Mouse (Mus musculus) embryonic facial prominence, embryonic 10.5 days (tissue): ENCODE data around the gene Cst3. TPM values are rescaled to one million over a fixed set of nuclear protein-coding genes. Genes with fewer than 3 reads are reported as not detected.
A peak's percentile ranks its signal among the peaks of the same experiment; 100 is the strongest.

Experiments used
- DNase-seq: peaks from one replicate; pipeline ENCODE4 v3.0.0-alpha.2; 2017; ENCODE audit warnings: low spot score
- H3K27ac ChIP-seq: fragments of 300-500 bp; sonication (generic); replicated peaks from 2 replicates; pipeline ENCODE4 v1.5.1; 2016; ENCODE audit warnings: mild to moderate bottlenecking
- H3K27me3 ChIP-seq: fragments of 300-500 bp; sonication (generic); replicated peaks from 2 replicates; pipeline ENCODE4 v1.6.1; 2016; ENCODE audit warnings: low read depth, mild to moderate bottlenecking; ENCODE audit not compliant: poor library complexity, severe bottlenecking
- H3K36me3 ChIP-seq: fragments of 300-500 bp; sonication (generic); replicated peaks from 2 replicates; pipeline ENCODE4 v1.6.1; 2016; ENCODE audit warnings: mild to moderate bottlenecking, moderate library complexity
- H3K4me1 ChIP-seq: fragments of 300-500 bp; sonication (generic); 2 replicates; pipeline ENCODE4 v1.6.1; 2016
- H3K4me3 ChIP-seq: fragments of 300-500 bp; sonication (generic); 2 replicates; pipeline ENCODE4 v1.5.1; 2016; ENCODE audit warnings: mild to moderate bottlenecking, moderate library complexity
- H3K9me3 ChIP-seq: fragments of 300-500 bp; sonication (generic); 2 replicates; pipeline ENCODE4 v1.6.1; 2016; ENCODE audit warnings: mild to moderate bottlenecking
- WGBS: fragments of 180-500 bp; shearing (Covaris S2); methylation state at CpG from one replicate; pipeline ENCODE4 v1.1.7; 2016; 5-methylcytosine and 5-hydroxymethylcytosine counted together
- polyA plus RNA-seq: library from polyadenylated mRNA; unstranded; fragments of >200 nt; fragmentation: Nextera tagmentation; extraction: Ambion mirVana; gene quantifications from 2 replicates; pipeline ENCODE4 v1.2.1, GENCODE M21; 2016

Cst3 gene
- 261 and 265 TPM in 2 replicates for polyA plus RNA-seq

DNA sequence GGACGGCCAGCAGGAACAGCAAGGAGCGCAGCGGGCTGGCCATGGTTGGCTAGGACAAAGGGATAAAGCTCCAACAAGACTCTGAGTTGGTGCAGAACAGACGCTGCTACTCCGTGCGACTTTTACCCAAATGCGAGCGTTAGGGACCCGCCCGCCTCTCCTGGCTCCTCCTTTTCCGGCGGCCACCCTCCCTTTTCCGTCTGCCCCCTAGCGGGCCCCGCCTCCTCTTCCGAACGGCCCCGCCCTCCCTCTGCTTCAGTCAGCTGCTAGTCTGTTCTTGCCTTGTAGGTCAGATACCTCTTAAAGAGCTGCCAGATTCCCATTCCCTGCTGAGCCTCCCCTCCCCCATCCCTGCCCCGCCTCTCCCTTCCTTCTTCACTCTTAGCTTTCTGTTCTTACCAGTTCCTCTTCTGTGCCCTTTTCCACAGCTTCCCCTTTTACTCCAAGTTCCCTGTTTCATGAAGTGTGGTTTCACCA, at the start of gene Cst3:
Gene Cst3, minus strand, starts transcription at position 358 of the 477 bp plus-strand sequence.
- no peaks in the 10 kb centered on the region for H3K9me3 ChIP-seq
- H3K27me3 ChIP-seq = no peaks in the 10 kb centered on the region
- peaks cover 41% of the 10 kb centered on the region for H3K4me1 ChIP-seq
- peaks cover 28% of the 10 kb centered on the region for H3K36me3 ChIP-seq
- under 1% methylated on average over 19 of the region's 19 CpGs for WGBS
- peak within 1 kb of the TSS; percentile 88 for H3K4me3 ChIP-seq
- peak; percentile 96 for DNase-seq
- H3K27ac ChIP-seq = peak within 1 kb of the TSS; percentile 93

DNA sequence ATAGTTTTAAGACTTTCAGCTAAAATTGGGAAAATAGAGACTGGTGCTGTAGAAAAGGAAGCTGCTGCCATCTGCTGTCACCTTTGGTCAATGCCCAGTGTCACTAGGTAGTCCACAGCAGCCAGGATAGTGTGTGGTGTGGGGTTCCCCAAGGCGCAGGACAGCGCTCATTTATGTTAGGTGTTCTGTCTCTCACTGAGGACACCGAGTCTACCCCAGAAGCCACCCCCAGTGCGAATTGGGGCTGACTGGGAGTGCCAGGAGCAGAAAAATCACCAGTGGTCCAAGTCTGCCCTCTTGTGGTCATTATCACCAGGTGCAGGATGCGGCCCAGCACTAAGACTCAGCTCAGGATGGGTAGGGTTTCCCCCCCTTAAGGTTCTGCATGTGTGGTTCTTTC, 26.8 kb upstream of the Cst3 start:
- Histone ChIP-seq H3K27ac (no peak overlapping the region), H3K9me3 (no peaks in the 10 kb centered on the region), H3K27me3 (no peaks in the 10 kb centered on the region), H3K36me3 (no peaks in the 10 kb centered on the region), H3K4me1 (no peaks in the 10 kb centered on the region), H3K4me3 (no peak overlapping the region)
- peak; percentile 62 for DNase-seq
- 5% methylated on average over 5 of the region's 5 CpGs for WGBS

DNA sequence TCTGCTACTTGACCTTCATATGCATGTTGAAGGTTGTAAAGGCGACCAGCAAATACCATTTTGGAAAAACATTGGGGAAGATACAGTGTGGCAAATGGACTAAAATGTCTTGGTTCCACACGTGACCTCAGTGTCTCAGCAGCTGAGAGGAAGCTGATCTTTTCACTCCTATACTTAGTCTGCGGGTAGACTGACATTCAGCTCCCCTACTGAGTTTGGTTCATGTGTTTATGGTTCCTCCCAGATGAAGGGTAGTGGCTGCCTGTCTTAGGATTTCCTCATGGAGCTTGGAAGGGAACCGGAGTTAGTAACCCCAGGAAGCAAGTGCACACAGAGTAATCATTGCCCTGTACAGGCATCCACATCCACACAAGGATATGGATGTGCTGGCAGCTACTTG, 24.8 kb upstream of the Cst3 start:
- Histone ChIP-seq H3K27me3 (no peaks in the 10 kb centered on the region), H3K27ac (no peak overlapping the region), H3K4me3 (no peak overlapping the region), H3K36me3 (no peaks in the 10 kb centered on the region), H3K9me3 (no peaks in the 10 kb centered on the region), H3K4me1 (no peaks in the 10 kb centered on the region)
- 64% methylated on average over 4 of the region's 4 CpGs for WGBS
- no peak for DNase-seq

DNA sequence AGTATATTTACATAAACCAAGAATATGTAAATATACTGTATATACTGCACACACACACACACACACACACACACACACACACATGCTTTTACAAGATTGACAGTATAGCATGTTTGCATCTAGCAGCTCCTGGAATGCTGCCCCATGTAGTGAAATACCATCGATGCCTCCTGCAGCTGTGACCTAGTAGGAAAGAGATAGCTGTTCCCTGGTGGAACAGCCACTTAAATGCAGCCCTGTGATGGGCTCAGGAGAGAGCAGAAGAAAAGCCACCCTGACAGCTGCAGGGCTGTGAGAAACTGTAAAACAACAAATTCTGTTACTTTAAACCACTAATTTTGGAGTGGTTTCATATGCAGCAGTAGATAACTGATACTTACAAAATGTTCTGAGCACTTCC, 20.7 kb upstream of the Cst3 start:
- Histone ChIP-seq H3K4me3 (no peak overlapping the region), H3K27ac (no peak overlapping the region), H3K9me3 (no peaks in the 10 kb centered on the region), H3K4me1 (no peaks in the 10 kb centered on the region), H3K27me3 (no peaks in the 10 kb centered on the region), H3K36me3 (no peaks in the 10 kb centered on the region)
- WGBS = 85% methylated on average over 1 of the region's 1 CpGs
- no peak for DNase-seq

DNA sequence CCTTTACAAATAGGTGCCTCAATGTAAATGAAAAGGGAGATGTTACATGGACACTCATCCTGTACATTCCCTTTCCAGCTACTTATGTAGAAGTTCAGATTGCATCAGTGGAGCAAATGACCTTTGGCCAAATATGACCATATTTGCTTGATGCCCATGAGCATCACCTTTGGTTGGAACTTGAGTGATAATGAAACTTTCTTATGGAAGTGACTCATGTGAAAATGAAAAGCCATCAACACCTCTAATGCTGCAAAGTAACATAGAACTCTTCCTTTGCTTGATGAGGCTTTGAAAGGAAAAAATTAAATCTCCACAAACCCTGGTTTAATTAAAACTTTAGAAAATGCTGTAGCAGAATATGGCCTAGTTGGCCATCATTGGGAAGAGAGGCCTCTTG, 17.6 kb upstream of the Cst3 start:
- no peaks in the 10 kb centered on the region for H3K36me3 ChIP-seq

DNA sequence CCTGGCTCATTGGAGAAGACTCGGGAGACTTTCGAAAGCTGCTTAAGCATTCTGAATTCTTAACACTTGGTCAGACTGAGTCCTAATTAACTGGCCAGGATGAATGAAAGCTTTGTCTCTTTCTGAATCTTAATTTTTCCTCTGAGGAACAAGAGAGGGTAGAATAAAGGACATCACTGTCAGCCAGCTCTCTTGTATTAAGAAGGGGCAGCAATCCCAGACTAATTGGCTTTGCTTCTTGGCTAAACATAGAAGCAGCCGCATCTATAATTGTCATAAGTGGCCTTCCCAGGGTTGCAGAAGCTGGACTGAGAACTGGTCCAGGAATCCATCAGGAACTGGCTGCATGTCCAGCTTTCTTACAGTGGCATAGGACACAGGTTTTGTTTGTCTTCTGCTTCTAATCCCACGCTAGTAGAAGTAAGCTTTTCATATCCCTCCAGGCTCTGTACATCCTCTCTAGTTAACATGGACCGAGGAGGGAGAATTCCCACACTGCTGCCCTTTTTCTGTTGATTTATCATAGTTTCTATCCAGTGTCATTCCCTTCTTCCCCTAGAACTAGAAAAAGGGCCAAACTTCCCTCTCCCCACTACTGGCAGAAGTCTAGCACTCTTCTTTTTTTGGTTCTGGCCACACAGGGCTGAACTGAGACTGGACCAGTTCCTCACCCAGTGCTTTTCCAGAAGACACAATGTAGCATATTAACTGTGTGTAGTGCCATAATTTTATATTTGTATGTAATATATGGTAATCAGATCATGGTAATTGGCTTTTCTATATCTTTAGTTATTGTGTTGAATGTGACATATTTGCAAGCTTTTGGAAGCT, 14.7 kb upstream of the Cst3 start:
- Histone ChIP-seq H3K4me3 (no peak overlapping the region), H3K4me1 (peaks cover 8% of the 10 kb centered on the region), H3K9me3 (no peaks in the 10 kb centered on the region), H3K27ac (peak overlapping the region; percentile 65), H3K27me3 (no peaks in the 10 kb centered on the region), H3K36me3 (no peaks in the 10 kb centered on the region)
- WGBS = 25% methylated on average over 5 of the region's 5 CpGs
- no peak for DNase-seq

More for the DNA sequence above, 17.6 kb upstream of the Cst3 start:
- Histone ChIP-seq H3K4me1 (peaks cover 8% of the 10 kb centered on the region), H3K4me3 (no peak overlapping the region), H3K27ac (no peak overlapping the region), H3K9me3 (no peaks in the 10 kb centered on the region), H3K27me3 (no peaks in the 10 kb centered on the region)
- DNase-seq = no peak

DNA sequence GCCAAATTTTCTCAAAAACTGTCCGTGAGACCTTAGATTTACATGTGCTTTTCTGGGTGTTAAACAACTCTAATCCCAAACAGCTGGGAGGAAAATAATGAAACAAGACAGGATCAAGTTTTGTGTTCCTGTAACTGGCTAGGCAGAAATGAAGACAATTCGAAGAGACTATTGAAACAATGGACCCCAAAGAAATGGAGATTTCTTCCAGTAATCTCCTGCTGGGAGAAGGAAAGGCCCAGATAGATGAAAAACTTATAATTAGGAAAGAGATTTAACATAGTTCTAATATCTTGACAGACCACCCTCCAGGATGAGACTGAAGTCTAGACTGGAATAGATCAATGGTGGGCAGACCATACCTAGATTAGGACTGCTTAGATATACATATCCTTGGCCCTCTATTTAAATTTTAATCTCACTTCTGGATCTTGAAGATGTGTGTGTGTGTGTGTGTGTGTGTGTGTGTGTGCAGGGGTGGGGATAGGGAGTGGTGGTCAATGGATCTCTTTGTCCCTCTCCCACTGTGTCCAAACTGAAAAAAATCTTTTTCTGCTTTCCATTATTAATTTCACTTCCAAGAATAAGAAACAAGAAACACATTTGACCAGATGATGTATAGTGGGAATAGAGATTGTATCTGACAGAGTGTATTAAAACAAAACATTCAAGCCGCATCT, 14.0 kb upstream of the Cst3 start:
- no peaks in the 10 kb centered on the region for H3K36me3 ChIP-seq
- no peaks in the 10 kb centered on the region for H3K9me3 ChIP-seq
- no peaks in the 10 kb centered on the region for H3K27me3 ChIP-seq
- 48% methylated on average over 3 of the region's 3 CpGs for WGBS
- H3K4me1 ChIP-seq = peaks cover 8% of the 10 kb centered on the region
- 0 out of 2 replicates have a peak overlapping the region, but pooled peaks have one; percentile 24 for H3K27ac ChIP-seq
- DNase-seq = no peak
- H3K4me3 ChIP-seq = no peak overlapping the region

DNA sequence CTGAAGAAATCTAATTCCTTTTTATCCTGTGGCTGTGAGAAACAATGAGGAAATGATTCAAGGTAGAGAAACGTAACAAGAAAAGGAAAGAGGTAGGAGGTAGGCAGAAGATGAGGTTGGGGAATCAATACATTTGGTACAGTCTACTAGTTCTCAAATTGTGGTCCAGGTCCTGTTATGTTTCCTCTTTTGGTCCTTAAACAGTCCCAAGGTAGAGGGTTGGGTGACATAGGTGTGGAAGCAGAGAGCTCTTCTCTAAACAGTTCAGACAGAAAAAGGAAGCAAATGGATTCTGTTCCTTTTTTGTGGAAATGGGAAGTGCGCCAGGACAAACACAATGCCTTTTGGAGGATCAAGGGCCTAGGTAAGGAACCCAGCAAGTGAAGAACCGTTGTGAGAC, 13.4 kb upstream of the Cst3 start:
- Histone ChIP-seq H3K4me1 (peaks cover 8% of the 10 kb centered on the region), H3K36me3 (no peaks in the 10 kb centered on the region), H3K4me3 (no peak overlapping the region), H3K9me3 (no peaks in the 10 kb centered on the region), H3K27me3 (no peaks in the 10 kb centered on the region), H3K27ac (no peak overlapping the region; the same call in 1 of the 2 replicates)
- DNase-seq = no peak
- WGBS = 80% methylated on average over 3 of the region's 3 CpGs

DNA sequence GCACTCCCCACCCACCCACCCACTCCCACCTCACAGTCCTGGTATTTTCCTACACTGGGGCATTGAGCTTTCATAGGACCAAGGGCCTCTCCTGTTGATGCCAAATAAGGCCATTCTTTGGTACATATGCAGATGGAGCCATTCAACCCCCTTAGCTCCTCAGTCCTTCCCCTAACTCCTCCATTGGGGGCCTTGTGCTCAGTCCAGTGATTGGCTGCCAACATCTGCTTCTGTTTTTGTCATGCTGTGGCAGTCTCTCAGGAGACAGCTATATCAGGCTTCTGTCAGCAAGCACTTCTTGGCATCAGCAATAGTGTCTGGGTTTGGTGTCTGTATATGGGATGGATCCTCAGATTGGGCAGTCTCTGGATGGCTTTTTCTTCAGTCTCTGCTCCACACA, 9.2 kb upstream of the Cst3 start:
- no peaks in the 10 kb centered on the region for H3K27me3 ChIP-seq
- H3K36me3 ChIP-seq = no peaks in the 10 kb centered on the region
- H3K27ac ChIP-seq = no peak overlapping the region
- no peaks in the 10 kb centered on the region for H3K9me3 ChIP-seq
- DNase-seq = no peak
- H3K4me3 ChIP-seq = no peak overlapping the region
- H3K4me1 ChIP-seq = 0 out of 2 replicates have a peak, but pooled peaks cover under 1% of the 10 kb centered on the region

DNA sequence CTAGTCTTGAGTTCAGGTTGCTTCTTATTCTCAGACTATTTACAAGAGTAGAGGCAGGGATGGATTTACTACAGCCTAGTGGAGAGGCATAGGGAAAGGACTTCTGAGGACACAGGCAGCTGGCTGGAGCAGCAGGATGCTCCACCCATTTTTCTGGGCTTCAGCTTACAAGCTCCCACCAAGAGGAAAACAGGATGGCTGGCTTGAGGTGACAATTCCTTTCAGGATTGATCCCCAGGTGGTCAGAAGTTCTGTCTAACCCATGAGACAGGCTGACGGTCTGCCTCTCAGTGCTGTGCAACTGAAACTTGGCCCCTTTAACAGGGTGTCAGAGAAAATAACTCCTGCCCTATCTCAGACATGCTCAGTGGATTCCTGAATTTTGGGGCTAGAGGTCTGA, 3.7 kb upstream of the Cst3 start:
- Histone ChIP-seq H3K9me3 (no peaks in the 10 kb centered on the region), H3K36me3 (no peaks in the 10 kb centered on the region), H3K4me1 (peaks cover 24% of the 10 kb centered on the region), H3K27ac (no peak overlapping the region), H3K4me3 (no peak overlapping the region), H3K27me3 (no peaks in the 10 kb centered on the region)
- WGBS = 33% methylated on average over 1 of the region's 1 CpGs
- no peak for DNase-seq

DNA sequence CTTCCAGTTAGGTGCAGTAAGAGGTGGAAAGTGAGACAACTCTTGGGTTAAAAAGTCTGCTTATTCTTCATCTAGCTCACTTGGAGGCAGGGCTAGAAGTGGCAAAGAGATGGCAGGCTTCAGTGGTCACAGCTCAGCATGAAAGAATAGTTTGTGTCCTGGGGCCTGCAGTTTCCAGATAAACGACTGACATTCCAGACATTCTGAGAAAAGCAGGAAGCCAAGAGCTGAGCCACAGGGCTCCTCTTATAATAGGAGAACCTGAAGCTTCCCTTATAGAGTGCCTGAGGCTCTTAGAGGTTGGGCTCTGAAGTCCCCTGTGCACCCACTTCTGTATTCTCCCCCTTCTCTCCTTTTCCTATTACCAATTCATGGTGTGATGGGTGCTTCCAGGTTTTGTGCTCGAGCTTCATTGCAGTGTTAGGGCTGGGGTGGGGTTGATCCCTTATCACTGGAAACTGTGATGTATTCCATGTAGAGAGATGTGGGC, 3.2 kb upstream of the Cst3 start:
- peaks cover 29% of the 10 kb centered on the region for H3K4me1 ChIP-seq
- WGBS = 16% methylated on average over 2 of the region's 2 CpGs
- H3K9me3 ChIP-seq = no peaks in the 10 kb centered on the region
- no peaks in the 10 kb centered on the region for H3K27me3 ChIP-seq
- H3K27ac ChIP-seq = no peak overlapping the region
- no peaks in the 10 kb centered on the region for H3K36me3 ChIP-seq
- DNase-seq = no peak
- no peak overlapping the region for H3K4me3 ChIP-seq

DNA sequence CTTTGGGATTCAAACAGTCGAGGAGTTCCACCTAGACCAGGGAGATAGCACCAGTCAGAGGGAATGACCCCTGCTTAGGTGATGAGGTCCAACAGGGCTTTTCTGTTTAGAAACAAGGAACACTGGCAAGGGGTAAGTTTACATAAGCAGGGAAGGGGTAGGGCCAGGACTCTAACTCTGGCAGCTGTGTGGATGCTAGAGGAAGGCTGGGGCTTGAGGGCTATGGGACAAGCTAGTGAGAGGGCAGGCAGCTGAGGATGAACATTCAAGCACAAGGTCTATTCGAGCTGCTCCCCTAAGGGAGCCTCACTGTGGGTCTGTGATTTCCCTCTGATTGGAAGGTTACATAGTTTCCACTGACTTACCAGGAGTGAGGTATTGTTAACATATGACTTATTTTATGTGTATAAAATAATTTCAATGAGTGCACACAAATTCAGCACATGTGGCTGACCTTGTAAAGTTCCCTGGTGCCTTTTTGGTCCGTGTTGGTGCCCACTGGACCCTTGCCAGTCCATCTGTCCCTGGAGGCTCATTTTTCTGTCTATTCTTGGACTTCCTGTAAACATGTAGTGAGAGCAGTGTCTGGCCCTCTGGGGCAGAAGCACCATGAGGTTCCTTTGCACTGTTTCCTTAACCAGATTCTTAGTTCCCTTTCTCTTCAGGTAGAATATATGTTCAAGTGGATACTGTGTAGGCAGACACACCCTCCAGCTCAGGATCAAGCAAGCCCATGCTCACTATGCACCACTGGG, 1.7 kb upstream of the Cst3 start:
- Histone ChIP-seq H3K27me3 (no peaks in the 10 kb centered on the region), H3K4me1 (peaks cover 41% of the 10 kb centered on the region), H3K4me3 (no peak overlapping the region), H3K36me3 (peaks cover 10% of the 10 kb centered on the region), H3K27ac (no peak overlapping the region), H3K9me3 (no peaks in the 10 kb centered on the region)
- WGBS = 53% methylated on average over 3 of the region's 3 CpGs
- DNase-seq = no peak
